Mouse (Mus musculus): Measurements from ENCODE around the gene Cog7.

DNA sequence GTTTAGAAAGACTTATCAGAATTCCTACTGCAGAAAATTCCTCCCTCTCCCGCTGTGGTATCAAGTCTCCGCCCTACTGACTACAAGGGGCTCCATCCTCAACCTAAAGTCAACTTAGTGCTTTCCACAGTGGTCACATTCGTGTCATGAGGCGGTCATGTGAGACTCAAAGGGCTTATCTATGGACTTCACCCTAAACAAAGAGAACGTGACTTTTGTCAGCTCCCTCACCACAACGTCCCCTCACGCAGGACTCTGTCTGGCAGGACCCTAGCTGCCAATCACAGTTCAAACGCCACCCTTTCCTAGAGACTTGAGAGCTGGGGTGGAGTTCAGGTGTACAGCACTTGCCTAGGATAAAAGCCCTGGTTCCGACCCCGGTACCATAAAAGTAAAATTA, 31.4 kb upstream of the Cog7 start:
- TF ChIP-seq CTCF (IDR thresholded peaks at IDR 0.05; ENCODE audit: insufficient read depth, low read length) = no peak
- TF ChIP-seq POLR2A (IDR thresholded peaks at IDR 0.05; ENCODE audit: borderline replicate concordance, extremely low read depth, low read depth, low read length) = no peak
